Mouse (Mus musculus): ENCODE data around the gene Mtmr11. TPM values are rescaled to one million over a fixed set of nuclear protein-coding genes. Genes with fewer than 3 reads are reported as not detected.
"Not testable (repeated sequence)": the region's sequence is repeated elsewhere in the genome, so short reads cannot be mapped to it uniquely, and the experiment has no call there.

The Mtmr11 gene
- total and polyA plus RNA-seq, 3 experiments = 0.81 to 2.5 (median 0.83) TPM

- peak; percentile 75 for DNase-seq (ENCODE audit: extremely low read depth)
- peaks cover 7 to 21% of the 10 kb centered on the region in 2 experiments for H3K4me1 ChIP-seq (ENCODE audit: control insufficient read depth in 1 of 2, insufficient read depth in 2 of 2)
- in situ Hi-C loops (cut with MboI; ENCODE audit: low pct_ligation_motif_present, low pct_unique_long_range_greater_than_20kb, low sequenced_read_pairs) (no loop called here), dilution Hi-C loops (cut with MboI; ENCODE audit: extremely low pct_ligation_motif_present, extremely low pct_unique_long_range_greater_than_20kb, low sequenced_read_pairs) (no loop called here)
- H3K9ac ChIP-seq (ENCODE audit: insufficient read depth, low read depth) = peak overlapping the region; percentile 70
- no peak overlapping the region; the same call in 1 of the 2 replicates for H3K27ac ChIP-seq (ENCODE audit: insufficient read depth, low read depth)
- H3K4me2 ChIP-seq (ENCODE audit: insufficient read depth, low read depth, poor library complexity, severe bottlenecking) = peak overlapping the region; percentile 99
- H3K36me3 ChIP-seq (replicated peaks in 1 of 2; ENCODE audit: control insufficient read depth in 1 of 2, insufficient read depth in 1 of 2, low read length in 1 of 2) = peaks cover 4 to 31% of the 10 kb centered on the region in 2 experiments
- peak; percentile 59; the same call in 1 of the 2 replicates for TF ChIP-seq TBP (conservative IDR thresholded peaks at IDR 0.05; ENCODE audit: low read depth, low read length)
- peak; percentile 80 for TF ChIP-seq BHLHE40 (IDR thresholded peaks at IDR 0.05; ENCODE audit: low read depth, low read length)
- no peak for TF ChIP-seq TCF12 (IDR thresholded peaks at IDR 0.05; ENCODE audit: low read depth, low read length)
- TF ChIP-seq ZKSCAN1 (IDR thresholded peaks at IDR 0.05; ENCODE audit: borderline replicate concordance, low read depth, low read length) = no peak
- 0 out of 2 replicates have a peak, but pooled peaks have one; percentile 47 for TF ChIP-seq MYC (IDR thresholded peaks at IDR 0.05; ENCODE audit: low read depth, low read length)
- TF ChIP-seq USF1 (IDR thresholded peaks at IDR 0.05; ENCODE audit: low read depth, low read length) = 0 out of 2 replicates have a peak, but pooled peaks have one; percentile 9
- 0 out of 2 replicates have a peak, but pooled peaks have one; percentile 42 for TF ChIP-seq NELFE (IDR thresholded peaks at IDR 0.05; ENCODE audit: low read depth, low read length)
- 0 out of 2 replicates have a peak, but pooled peaks have one; percentile 9 for TF ChIP-seq USF2 (conservative IDR thresholded peaks at IDR 0.05; ENCODE audit: low read depth, low read length)
- peak; percentile 53; the same call in 1 of the 2 replicates for TF ChIP-seq MAX (IDR thresholded peaks at IDR 0.05; ENCODE audit: low read length)
- peak; percentile 52; the same call in 1 of the 2 replicates for TF ChIP-seq SIN3A (IDR thresholded peaks at IDR 0.05; ENCODE audit: low read length)
- no peaks in the 10 kb centered on the region for H3K79me2 ChIP-seq (replicated peaks; ENCODE audit: control insufficient read depth, extremely low read depth, insufficient read depth, poor library complexity, severe bottlenecking)
- no peaks in the 10 kb centered on the region for H3K27me3 ChIP-seq (replicated peaks)
- peaks cover 8% of the 10 kb centered on the region for H3K9me3 ChIP-seq (replicated peaks; ENCODE audit: low read length)
- peak overlapping the region in 2 of 3 experiments; percentile 33 to 65 for H3K4me3 ChIP-seq (replicated peaks in 1 of 3; ENCODE audit: low read depth in 2 of 3, low read length in 2 of 3, poor library complexity in 1 of 3)
These were observed 36.4 kb downstream of the Mtmr11 start for GRCm38 (mm10) chr3:96198181-96198580.

- Histone ChIP-seq H3K4me2 (ENCODE audit: insufficient read depth, low read depth, poor library complexity, severe bottlenecking) (peak overlapping the region; percentile 16), H3K4me1 (ENCODE audit: control insufficient read depth in 1 of 2, insufficient read depth in 2 of 2) (peaks cover 7 to 21% of the 10 kb centered on the region in 2 experiments), H3K36me3 (replicated peaks in 1 of 2; ENCODE audit: control insufficient read depth in 1 of 2, insufficient read depth in 1 of 2, low read length in 1 of 2) (peaks cover 4 to 25% of the 10 kb centered on the region in 2 experiments)
- H3K4me3 ChIP-seq (replicated peaks in 1 of 3; ENCODE audit: low read depth in 2 of 3, low read length in 2 of 3, poor library complexity in 1 of 3); H3K27ac ChIP-seq (ENCODE audit: insufficient read depth, low read depth); dilution Hi-C loops (cut with MboI; ENCODE audit: extremely low pct_ligation_motif_present, extremely low pct_unique_long_range_greater_than_20kb, low sequenced_read_pairs); DNase-seq (ENCODE audit: extremely low read depth); H3K9me3 ChIP-seq (replicated peaks; ENCODE audit: low read length); in situ Hi-C loops (cut with MboI; ENCODE audit: low pct_ligation_motif_present, low pct_unique_long_range_greater_than_20kb, low sequenced_read_pairs); H3K79me2 ChIP-seq (replicated peaks; ENCODE audit: control insufficient read depth, extremely low read depth, insufficient read depth, poor library complexity, severe bottlenecking); H3K9ac ChIP-seq (ENCODE audit: insufficient read depth, low read depth); H3K27me3 ChIP-seq (replicated peaks): not testable (repeated sequence)
- 0 out of 2 replicates have a peak, but pooled peaks have one; percentile 1 for TF ChIP-seq POLR2A (IDR thresholded peaks at IDR 0.05; ENCODE audit: low read depth, low read length)
These were observed 36.9 kb downstream of the Mtmr11 start for GRCm38 (mm10) chr3:96198601-96199251.

GRCm38 (mm10) chr3:96199731-96200130 is 37.9 kb downstream of the Mtmr11 start:
- 0 out of 2 replicates have a peak, but pooled peaks have one; percentile 13 for TF ChIP-seq MYC (IDR thresholded peaks at IDR 0.05; ENCODE audit: low read depth, low read length)
- TF ChIP-seq TCF12 (IDR thresholded peaks at IDR 0.05; ENCODE audit: low read depth, low read length) = peak; percentile 46
- peak; percentile 60; the same call in 1 of the 2 replicates for TF ChIP-seq EP300 (IDR thresholded peaks at IDR 0.05; ENCODE audit: low read length)
- TF ChIP-seq SIN3A (IDR thresholded peaks at IDR 0.05; ENCODE audit: low read length) = no peak
- TF ChIP-seq USF1 (IDR thresholded peaks at IDR 0.05; ENCODE audit: low read depth, low read length) = no peak
- no peak for TF ChIP-seq RAD21 (IDR thresholded peaks at IDR 0.05; ENCODE audit: low read depth, low read length)
- TF ChIP-seq MAFK (IDR thresholded peaks at IDR 0.05; ENCODE audit: insufficient replicate concordance, low read length) = no peak
- TF ChIP-seq JUND (conservative IDR thresholded peaks at IDR 0.05; ENCODE audit: low read depth, low read length) = no peak
- peak; percentile 74 for TF ChIP-seq CHD2 (IDR thresholded peaks at IDR 0.05; ENCODE audit: low read length)
- no peak for TF ChIP-seq USF2 (conservative IDR thresholded peaks at IDR 0.05; ENCODE audit: low read depth, low read length)
- TF ChIP-seq CTCF (conservative IDR thresholded peaks at IDR 0.05 in 1 of 2, IDR thresholded peaks at IDR 0.05 in 1 of 2; ENCODE audit: low read depth in 2 of 2, low read length in 2 of 2) = no peak
- TF ChIP-seq IRF4 (IDR thresholded peaks at IDR 0.05; ENCODE audit: low read depth, low read length) = peak; percentile 80
- TF ChIP-seq POLR2AphosphoS2 (IDR thresholded peaks at IDR 0.05; ENCODE audit: low read depth, low read length) = no peak
- TF ChIP-seq PAX5 (IDR thresholded peaks at IDR 0.05; ENCODE audit: low read length) = no peak
- TF ChIP-seq MAZ (IDR thresholded peaks at IDR 0.05; ENCODE audit: low read depth, low read length) = 0 out of 2 replicates have a peak, but pooled peaks have one; percentile 43
- TF ChIP-seq MXI1 (IDR thresholded peaks at IDR 0.05; ENCODE audit: low read depth, low read length) = no peak
- Histone ChIP-seq H3K79me2 (replicated peaks; ENCODE audit: control insufficient read depth, extremely low read depth, insufficient read depth, poor library complexity, severe bottlenecking) (no peaks in the 10 kb centered on the region), H3K9me3 (replicated peaks; ENCODE audit: low read length) (peaks cover 8% of the 10 kb centered on the region), H3K27ac (ENCODE audit: insufficient read depth, low read depth) (no peak overlapping the region), H3K4me3 (replicated peaks in 1 of 3; ENCODE audit: low read depth in 2 of 3, low read length in 2 of 3, poor library complexity in 1 of 3) (no peak overlapping the region), H3K4me2 (ENCODE audit: insufficient read depth, low read depth, poor library complexity, severe bottlenecking) (peak overlapping the region; percentile 39), H3K36me3 (replicated peaks in 1 of 2; ENCODE audit: control insufficient read depth in 1 of 2, insufficient read depth in 1 of 2, low read length in 1 of 2) (peaks cover 0 to 15% of the 10 kb centered on the region in 2 experiments), H3K4me1 (ENCODE audit: control insufficient read depth in 1 of 2, insufficient read depth in 2 of 2) (peaks cover 7 to 21% of the 10 kb centered on the region in 2 experiments), H3K9ac (ENCODE audit: insufficient read depth, low read depth) (0 out of 2 replicates have a peak overlapping the region, but pooled peaks have one; percentile 23), H3K27me3 (replicated peaks) (no peaks in the 10 kb centered on the region)
- dilution Hi-C loops (cut with MboI; ENCODE audit: extremely low pct_ligation_motif_present, extremely low pct_unique_long_range_greater_than_20kb, low sequenced_read_pairs) = no loop called here
- in situ Hi-C loops (cut with MboI; ENCODE audit: low pct_ligation_motif_present, low pct_unique_long_range_greater_than_20kb, low sequenced_read_pairs) = no loop called here
- DNase-seq (ENCODE audit: extremely low read depth) = peak; percentile 59

All from CH12.LX (cell line).